ENCODE assay signal across 8 mouse cellular contexts in the genomic region with DNA sequence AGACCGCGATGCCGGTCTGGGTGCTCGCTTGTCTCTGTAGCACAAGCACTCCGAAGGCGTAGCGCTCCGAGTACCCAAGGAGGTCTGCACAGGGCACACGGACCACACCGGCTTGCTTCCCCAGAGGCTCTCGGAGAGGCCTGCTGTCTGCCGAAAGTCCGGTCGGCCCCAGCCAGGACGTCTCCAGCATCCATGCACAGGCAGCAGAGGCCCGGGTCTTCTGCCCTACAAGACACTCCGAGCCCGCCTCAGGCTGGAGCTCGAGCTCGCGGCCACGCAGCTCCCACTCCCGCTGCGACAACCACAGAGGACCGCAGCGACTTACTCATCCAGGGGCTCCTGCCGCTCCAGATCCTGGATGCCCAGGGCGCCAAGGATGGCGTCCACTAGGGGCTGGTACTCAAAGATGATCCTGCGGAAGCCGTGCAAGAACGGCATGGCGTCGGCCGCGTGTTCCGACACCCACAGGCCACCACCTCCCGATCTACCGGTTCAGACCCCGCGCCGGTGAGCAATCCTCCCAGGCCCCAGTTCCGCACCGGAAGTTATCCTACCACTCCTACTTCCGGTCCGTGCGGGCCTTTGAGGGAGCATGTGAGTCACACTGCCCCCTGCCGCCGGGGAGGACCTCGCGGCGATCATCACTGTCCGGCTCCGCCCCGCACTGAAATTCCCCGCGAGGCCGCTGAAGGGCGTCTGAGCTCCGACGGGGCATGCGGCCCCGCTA. TPM values are rescaled to one million over a fixed set of nuclear protein-coding genes. Genes with fewer than 3 reads are reported as not detected.
DNase-seq lines count a peak whose midpoint lies in the region; ATAC-seq lines count a peak whose summit lies in the region.

No protein-coding gene starts in this region.

- peak; percentile 87 for ATAC-seq in intestine, embryonic 14.5 days (replicated peaks; ENCODE audit: low FRiP score, low TSS enrichment, low read depth)

- intact Hi-C loops in gastrocnemius, postnatal 14 days (cut with DNase I; ENCODE audit: low total_unique reads), result loop anchor here (5.0 kb wide), 1 partner anchor 109 kb away; no protein-coding TSS in a partner anchor
- intact Hi-C loops in left cerebral cortex, postnatal 14 days (cut with DNase I), result no loop called here

- WGBS in intestine, embryonic 14.5 days, result under 1% methylated on average over 63 of the region's 63 CpGs

- H3K4me1 ChIP-seq in intestine, embryonic 14.5 days (replicated peaks; ENCODE audit: control insufficient read depth, insufficient read depth, low read length), result peaks cover 12% of the 10 kb centered on the region

- no peaks in the 10 kb centered on the region for H3K27me3 ChIP-seq in intestine, embryonic 14.5 days (replicated peaks; ENCODE audit: control insufficient read depth, insufficient read depth, low read length)

- H3K27ac ChIP-seq in intestine, embryonic 14.5 days (ENCODE audit: low read depth), result no peak overlapping the region

- H3K4me3 ChIP-seq in intestine, embryonic 14.5 days (ENCODE audit: low read depth, low read length), result peak overlapping the region; percentile 79

- peak; percentile 91 for DNase-seq in adipocyte (ENCODE audit: low spot score)
- DNase-seq in embryo, embryonic 10 days (ENCODE audit: low spot score), result peak; percentile 96
- DNase-seq in gastrocnemius, postnatal 14 days, result peak; percentile 95
- DNase-seq in intestine, embryonic 14.5 days (ENCODE audit: low spot score), result peak; percentile 100
- peak; percentile 94 to 96 for DNase-seq in left cerebral cortex, postnatal 14 days (ENCODE audit: low spot score in 2 of 2)
- peak; percentile 97 for DNase-seq in mesoderm, embryonic 11.5 days (ENCODE audit: low read depth, low spot score)
- DNase-seq in right cerebral cortex, postnatal 36 days (ENCODE audit: low spot score in 2 of 2), result peak; percentile 84 to 85
- peak; percentile 89 for DNase-seq in yolk sac, embryonic 10.5 days (ENCODE audit: low spot score)

- peak overlapping the region; percentile 84 for H3K9ac ChIP-seq in intestine, embryonic 14.5 days (ENCODE audit: low read length)

- H3K36me3 ChIP-seq in intestine, embryonic 14.5 days (ENCODE audit: control insufficient read depth, insufficient read depth, low read length), result peaks cover 37% of the 10 kb centered on the region

- H3K4me2 ChIP-seq in intestine, embryonic 14.5 days (ENCODE audit: low read length), result peak overlapping the region; percentile 94

- H3K9me3 ChIP-seq in intestine, embryonic 14.5 days (ENCODE audit: control insufficient read depth, low read length), result no peaks in the 10 kb centered on the region

RNA-seq across cellular contexts. Expression of gene Asb6, which starts 2.2 kb away (rescaled TPM):
- 1 to 10 TPM; 7.0 to 7.5 TPM for total RNA-seq in gastrocnemius, postnatal 14 days (2021)
- polyA plus RNA-seq in intestine, embryonic 14.5 days (2014; fragmentation: Nextera tagmentation; extraction: Ambion mirVana), result 25.9 and 31.2 TPM in 2 replicates
- 10 to 100 TPM; 30.7 to 35.9 TPM for total RNA-seq in left cerebral cortex, postnatal 14 days (2021)

RNA-seq across cellular contexts. Expression of gene Prrx2, which starts 6.9 kb away (rescaled TPM):
- total RNA-seq in gastrocnemius, postnatal 14 days (2021), result 1 to 10 TPM; 2.0 to 3.5 TPM
- polyA plus RNA-seq in intestine, embryonic 14.5 days (2014; fragmentation: Nextera tagmentation; extraction: Ambion mirVana), result 3.5 and 3.6 TPM in 2 replicates
- total RNA-seq in left cerebral cortex, postnatal 14 days (2021), result 1 to 10 TPM; 2.3 to 3.3 TPM

RNA-seq across cellular contexts. Expression of gene Ntmt1, which starts 20.3 kb away (rescaled TPM):
- total RNA-seq in gastrocnemius, postnatal 14 days (2021), result 10 to 100 TPM; 17.0 to 20.8 TPM
- polyA plus RNA-seq in intestine, embryonic 14.5 days (2014; fragmentation: Nextera tagmentation; extraction: Ambion mirVana), result 105 and 110 TPM in 2 replicates
- 10 to 100 TPM; 39.6 to 40.7 TPM for total RNA-seq in left cerebral cortex, postnatal 14 days (2021)

RNA-seq across cellular contexts. Expression of gene 1700001O22Rik, which starts 24.5 kb away (rescaled TPM):
- total RNA-seq in gastrocnemius, postnatal 14 days (2021), result under 1 TPM; 0.44 to 0.45 TPM
- polyA plus RNA-seq in intestine, embryonic 14.5 days (2014; fragmentation: Nextera tagmentation; extraction: Ambion mirVana), result 2.1 and 2.2 TPM in 2 replicates
- total RNA-seq in left cerebral cortex, postnatal 14 days (2021), result 1 to 10 TPM; 2.4 to 3.6 TPM
